Mouse (Mus musculus) thymus, postnatal 0 days (tissue): ENCODE results near the gene Rabgap1. TPM values are rescaled to one million over a fixed set of nuclear protein-coding genes. Genes with fewer than 3 reads are reported as not detected.

Experiments used
- DNase-seq: peaks from one replicate; pipeline ENCODE4 v3.0.0-alpha.2; 2015; ENCODE audit warnings: low spot score
- polyA plus RNA-seq: library from polyadenylated mRNA; unstranded; fragments of >200 nt; fragmentation: Nextera tagmentation; extraction: Ambion mirVana; gene quantifications from 2 replicates; pipeline ENCODE4 v1.2.1, GENCODE M21; 2015

Gene Rabgap1
- polyA plus RNA-seq, 1 experiment from 2014 or later: 25.7 TPM

- DNase-seq: no peak
Observed at GRCm38 (mm10) chr2:37511134-37511901, 68.2 kb downstream of the Rabgap1 start.

- DNase-seq: no peak
Observed at GRCm38 (mm10) chr2:37516030-37516710, 73.1 kb downstream of the Rabgap1 start, which contains the start of gene Gpr21. TSS of gene Gpr21 (plus strand) at chr2:37516332.

GRCm38 (mm10) chr2:37516922-37517462 is 73.9 kb downstream of the Rabgap1 start:
- DNase-seq: no peak

- DNase-seq: no peak
Observed at GRCm38 (mm10) chr2:37518561-37519285, 75.6 kb downstream of the Rabgap1 start.

GRCm38 (mm10) chr2:37519286-37519640 is 76.2 kb downstream of the Rabgap1 start:
- DNase-seq: no peak

GRCm38 (mm10) chr2:37527587-37527986 is 84.5 kb downstream of the Rabgap1 start:
- no peak for DNase-seq

- no peak for DNase-seq
Observed at GRCm38 (mm10) chr2:37529397-37529796, 86.3 kb downstream of the Rabgap1 start.

- no peak for DNase-seq
Observed at GRCm38 (mm10) chr2:37530766-37531165, 87.7 kb downstream of the Rabgap1 start.

- no peak for DNase-seq
Observed at GRCm38 (mm10) chr2:37531639-37532038, 88.6 kb downstream of the Rabgap1 start.

GRCm38 (mm10) chr2:37549346-37550012 is 106.4 kb downstream of the Rabgap1 start:
- DNase-seq: no peak

GRCm38 (mm10) chr2:37556366-37556765 is 113.3 kb downstream of the Rabgap1 start:
- no peak for DNase-seq

- DNase-seq: peak; percentile 40
Observed at GRCm38 (mm10) chr2:37565579-37565978, 122.5 kb downstream of the Rabgap1 start.

- no peak for DNase-seq
Observed at GRCm38 (mm10) chr2:37566035-37566434, 123.0 kb downstream of the Rabgap1 start.

- no peak for DNase-seq
Observed at GRCm38 (mm10) chr2:37569888-37570287, 126.8 kb downstream of the Rabgap1 start.

- no peak for DNase-seq
Observed at GRCm38 (mm10) chr2:37570703-37571102, 127.6 kb downstream of the Rabgap1 start.

GRCm38 (mm10) chr2:37572141-37572540 is 129.1 kb downstream of the Rabgap1 start:
- DNase-seq: no peak

- DNase-seq: no peak
Observed at GRCm38 (mm10) chr2:37576661-37577060, 133.6 kb downstream of the Rabgap1 start.

- DNase-seq: no peak
Observed at GRCm38 (mm10) chr2:37578185-37578584, 135.1 kb downstream of the Rabgap1 start.

GRCm38 (mm10) chr2:37587919-37588318 is 144.8 kb downstream of the Rabgap1 start:
- DNase-seq: no peak
